Mouse (Mus musculus) heart, adult 2 months (tissue): ENCODE results near the gene Ell2.

Source experiments
- CTCF ChIP-seq: fragments of 200-600 bp; IDR thresholded peaks from 2 replicates; pipeline ENCODE4 v1.8.1; 2022; ENCODE audit warnings: antibody characterized with exemption, mild to moderate bottlenecking, moderate library complexity
- POLR2A ChIP-seq: fragments of 200-500 bp; IDR thresholded peaks from 2 replicates; pipeline ENCODE4 v1.6.1; 2011; ENCODE audit warnings: mild to moderate bottlenecking, low read depth, low read length, control low read depth; ENCODE audit not compliant: insufficient read depth

- no peak for TF ChIP-seq CTCF
- no peak for TF ChIP-seq POLR2A
Observed at GRCm38 (mm10) chr13:75752216-75752938, 45.8 kb downstream of the Ell2 start.
